Mouse (Mus musculus) CH12.LX (cell line): Measurements from ENCODE around the gene Myom1. TPM values are rescaled to one million over a fixed set of nuclear protein-coding genes. Genes with fewer than 3 reads are reported as not detected.

ENCODE experiments used
- DNase-seq: peaks from one replicate; pipeline ENCODE4 v3.0.0-alpha.2; 2013; ENCODE audit errors: extremely low read depth
- H3K27ac ChIP-seq: 2 replicates; pipeline ENCODE4 v1.5.1; 2012; ENCODE audit warnings: low read depth, mild to moderate bottlenecking, control low read depth, moderate library complexity; ENCODE audit not compliant: insufficient read depth
- H3K27me3 ChIP-seq: replicated peaks from 2 replicates; pipeline ENCODE3; 2012; ENCODE audit warnings: inconsistent platforms
- H3K36me3 ChIP-seq, 2 experiments: replicated peaks in 1 of 2; 2 replicates each; pipeline versions ENCODE3 to v1.6.1; 2012; ENCODE audit warnings: inconsistent platforms in 1 of 2, low read length in 1 of 2, mild to moderate bottlenecking in 1 of 2, mixed read lengths in 1 of 2, moderate library complexity in 1 of 2; ENCODE audit not compliant: control insufficient read depth in 1 of 2, insufficient read depth in 1 of 2
- H3K4me1 ChIP-seq, 2 experiments: 2 replicates each; pipeline ENCODE4 v1.6.1; 2012; ENCODE audit warnings: inconsistent platforms in 1 of 2, moderate library complexity in 1 of 2; ENCODE audit not compliant: insufficient read depth in 2 of 2, control insufficient read depth in 1 of 2
- H3K4me2 ChIP-seq: 2 replicates; pipeline ENCODE4 v1.6.1; 2012; ENCODE audit warnings: low read depth, mild to moderate bottlenecking, control low read depth; ENCODE audit not compliant: poor library complexity, insufficient read depth, severe bottlenecking
- H3K4me3 ChIP-seq, 3 experiments: fragments of 150-350 bp in 1 of 3; sonication (generic) in 1 of 3; replicated peaks in 1 of 3; 2 replicates each; pipeline versions ENCODE3 to v1.5.1; 2011 to 2012; ENCODE audit warnings: low read depth in 2 of 3, low read length in 2 of 3, mild to moderate bottlenecking in 2 of 3, moderate library complexity in 2 of 3, control low read depth in 1 of 3, improper control_type of control experiment in 1 of 3, inconsistent platforms in 1 of 3, mixed read lengths in 1 of 3; ENCODE audit not compliant: poor library complexity in 1 of 3
- H3K79me2 ChIP-seq: replicated peaks from 2 replicates; pipeline ENCODE4 v1.6.1; 2012; ENCODE audit warnings: mild to moderate bottlenecking, moderate library complexity; ENCODE audit not compliant: control insufficient read depth, poor library complexity, insufficient read depth, severe bottlenecking; ENCODE audit errors: extremely low read depth
- H3K9ac ChIP-seq: 2 replicates; pipeline ENCODE4 v1.6.1; 2012; ENCODE audit warnings: low read depth, mild to moderate bottlenecking, control low read depth, moderate library complexity; ENCODE audit not compliant: insufficient read depth
- H3K9me3 ChIP-seq: replicated peaks from 2 replicates; pipeline ENCODE3; 2012; ENCODE audit warnings: low read length, inconsistent platforms, mixed read lengths
- CHD1 ChIP-seq: IDR thresholded peaks from 2 replicates; pipeline ENCODE4 v1.6.1; 2012; ENCODE audit warnings: low read depth, low read length, improper control_type of control experiment, inconsistent platforms
- ELF1 ChIP-seq: IDR thresholded peaks from 2 replicates; pipeline ENCODE4 v1.6.1; 2014; ENCODE audit warnings: low read depth, mild to moderate bottlenecking, inconsistent platforms, low read length, improper control_type of control experiment
- GABPA ChIP-seq: IDR thresholded peaks from 2 replicates; pipeline ENCODE4 v1.6.1; 2012; ENCODE audit warnings: low read depth, low read length, improper control_type of control experiment, inconsistent platforms; ENCODE audit not compliant: insufficient replicate concordance
- JUND ChIP-seq: conservative IDR thresholded peaks from 2 replicates; pipeline ENCODE4 v1.6.1; 2011; ENCODE audit warnings: low read depth, low read length, improper control_type of control experiment
- KAT2A ChIP-seq: IDR thresholded peaks from 2 replicates; pipeline ENCODE4 v1.6.1; 2012; ENCODE audit warnings: low read length, improper control_type of control experiment, inconsistent platforms; ENCODE audit not compliant: insufficient replicate concordance
- MAFK ChIP-seq: IDR thresholded peaks from 2 replicates; pipeline ENCODE4 v1.6.1; 2011; ENCODE audit warnings: low read length, improper control_type of control experiment; ENCODE audit not compliant: insufficient replicate concordance
- MXI1 ChIP-seq: IDR thresholded peaks from 2 replicates; pipeline ENCODE4 v1.6.1; 2011; ENCODE audit warnings: mild to moderate bottlenecking, low read depth, low read length, improper control_type of control experiment
- MYC ChIP-seq: IDR thresholded peaks from 2 replicates; pipeline ENCODE4 v1.6.1; 2011; ENCODE audit warnings: low read depth, mild to moderate bottlenecking, improper control_type of control experiment, low read length
- NRF1 ChIP-seq: IDR thresholded peaks from 2 replicates; pipeline ENCODE4 v1.6.1; 2014; ENCODE audit warnings: low read depth, mild to moderate bottlenecking, inconsistent platforms, low read length, improper control_type of control experiment, moderate library complexity
- POLR2AphosphoS2 ChIP-seq: IDR thresholded peaks from 2 replicates; pipeline ENCODE4 v1.6.1; 2011; ENCODE audit warnings: low read depth, low read length, improper control_type of control experiment
- SIN3A ChIP-seq: IDR thresholded peaks from 2 replicates; pipeline ENCODE4 v1.6.1; 2012; ENCODE audit warnings: low read length, improper control_type of control experiment, inconsistent platforms
- TBP ChIP-seq: conservative IDR thresholded peaks from 2 replicates; pipeline ENCODE4 v1.6.1; 2011; ENCODE audit warnings: low read depth, low read length, improper control_type of control experiment
- TCF12 ChIP-seq: IDR thresholded peaks from 2 replicates; pipeline ENCODE4 v1.6.1; 2014; ENCODE audit warnings: low read depth, mild to moderate bottlenecking, inconsistent platforms, low read length, improper control_type of control experiment
- UBTF ChIP-seq: IDR thresholded peaks from 2 replicates; pipeline ENCODE4 v1.6.1; 2012; ENCODE audit warnings: low read depth, mild to moderate bottlenecking, inconsistent platforms, low read length, improper control_type of control experiment, moderate library complexity
- ZMIZ1 ChIP-seq: IDR thresholded peaks from 2 replicates; pipeline ENCODE4 v1.6.1; 2012; ENCODE audit warnings: low read depth, mild to moderate bottlenecking, inconsistent platforms, low read length, improper control_type of control experiment
- dilution Hi-C: fragments of 300-500 bp; cut with MboI; formaldehyde crosslinking; loops from 2 replicates; pipeline ENCODE4 v1.14.3; 2020; ENCODE audit warnings: low sequenced_read_pairs; ENCODE audit not compliant: extremely low pct_unique_long_range_greater_than_20kb, extremely low pct_ligation_motif_present
- in situ Hi-C: fragments of 300-500 bp; cut with MboI; formaldehyde crosslinking; loops from 3 replicates; pipeline ENCODE4 v1.14.3; 2019; ENCODE audit warnings: low sequenced_read_pairs, low pct_ligation_motif_present, low pct_unique_long_range_greater_than_20kb, mixed read lengths
- polyA plus RNA-seq: library from polyadenylated mRNA; unstranded; fragments of >175 nt; gene quantifications from 2 replicates; pipeline ENCODE4 v1.2.1, GENCODE M21; 2012; ENCODE audit warnings: low read depth; ENCODE audit not compliant: insufficient read length
- total RNA-seq, 2 experiments: library from RNA; depleted of rRNA; stranded (reverse); fragments of 300-350 nt in 1 of 2; fragments of >200 nt in 1 of 2; gene quantifications; 2 replicates each; pipeline ENCODE4 v1.2.3; 2012 to 2014

Gene Myom1
- total and polyA plus RNA-seq, 3 experiments = 0.26 to 0.93 (median 0.55) TPM

DNA sequence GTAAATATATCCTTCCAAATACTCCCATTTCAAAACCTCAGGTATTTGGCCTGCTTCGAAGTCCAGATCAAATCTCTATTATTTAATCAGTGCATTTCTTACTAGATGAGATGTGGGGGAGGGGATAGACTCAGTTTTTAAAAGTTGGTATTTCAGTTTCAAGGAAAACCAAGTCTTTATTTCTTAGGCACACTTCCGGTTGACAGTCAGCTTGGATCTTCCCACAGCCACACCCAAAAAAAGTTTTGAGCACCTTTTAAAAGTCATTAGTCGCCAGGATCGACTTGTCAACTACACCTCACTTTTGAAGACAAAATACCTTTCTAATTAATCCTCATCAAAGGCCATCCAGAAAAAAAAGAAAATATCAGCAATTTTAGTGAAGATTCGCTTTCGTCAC lies 1.4 kb upstream of the Myom1 start:
- no peak for DNase-seq
- Histone ChIP-seq H3K4me2 (peak overlapping the region; percentile 83), H3K27ac (no peak overlapping the region), H3K79me2 (peaks cover 52% of the 10 kb centered on the region), H3K36me3 (peaks cover 6 to 22% of the 10 kb centered on the region in 2 experiments), H3K9me3 (no peaks in the 10 kb centered on the region), H3K4me1 (peaks cover 13 to 52% of the 10 kb centered on the region in 2 experiments), H3K4me3 (peak overlapping the region; percentile 87 to 91 (median 91)), H3K27me3 (no peaks in the 10 kb centered on the region), H3K9ac (peak overlapping the region; percentile 92)
- peak; percentile 41; the same call in 1 of the 2 replicates for TF ChIP-seq ELF1
- TF ChIP-seq TBP = 0 out of 2 replicates have a peak, but pooled peaks have one; percentile 10
- TF ChIP-seq NRF1 = no peak
- no peak for TF ChIP-seq UBTF
- in situ Hi-C loops (no loop called here), dilution Hi-C loops (no loop called here)

- H3K4me1 ChIP-seq = peaks cover 9 to 47% of the 10 kb centered on the region in 2 experiments
- H3K36me3 ChIP-seq = peaks cover 0 to 17% of the 10 kb centered on the region in 2 experiments
- no peaks in the 10 kb centered on the region for H3K27me3 ChIP-seq
- peaks cover 46% of the 10 kb centered on the region for H3K79me2 ChIP-seq
- H3K4me3 ChIP-seq = peak overlapping the region; percentile 87 to 91 (median 91)
- no peaks in the 10 kb centered on the region for H3K9me3 ChIP-seq
- no peak overlapping the region for H3K4me2 ChIP-seq
- dilution Hi-C loops = no loop called here
- TF ChIP-seq UBTF = peak; percentile 82; the same call in 1 of the 2 replicates
- TF ChIP-seq GABPA = no peak
- TF ChIP-seq TBP = no peak
- TF ChIP-seq KAT2A = no peak
- no peak for TF ChIP-seq ZMIZ1
- no peak for TF ChIP-seq SIN3A
- no peak for TF ChIP-seq CHD1
- TF ChIP-seq JUND = no peak
- TF ChIP-seq MXI1 = 0 out of 2 replicates have a peak, but pooled peaks have one; percentile 17
- TF ChIP-seq MAFK = no peak
- peak overlapping the region; percentile 65 for H3K27ac ChIP-seq
- H3K9ac ChIP-seq = peak overlapping the region; percentile 92
- DNase-seq = no peak
- in situ Hi-C loops = no loop called here
Measured at GRCm38 (mm10) chr17:71001699-71002080, 743 bp upstream of the Myom1 start.

GRCm38 (mm10) chr17:71002744-71003094 lies 286 bp downstream of the Myom1 start, which contains the start of gene Myl12a:
Gene Myl12a (minus strand): TSS chr17:71002878.
- peaks cover 37% of the 10 kb centered on the region for H3K79me2 ChIP-seq
- TF ChIP-seq NRF1 (no peak), TCF12 (no peak), POLR2AphosphoS2 (0 out of 2 replicates have a peak, but pooled peaks have one; percentile 2), MYC (0 out of 2 replicates have a peak, but pooled peaks have one; percentile 24), JUND (no peak)
- peaks cover 0 to 12% of the 10 kb centered on the region in 2 experiments for H3K36me3 ChIP-seq

More at GRCm38 (mm10) chr17:71002744-71003094, 286 bp downstream of the Myom1 start, which contains the start of gene Myl12a:
- Histone ChIP-seq H3K9ac (peak within 1 kb of the TSS; percentile 92), H3K4me1 (peaks cover 7 to 43% of the 10 kb centered on the region in 2 experiments), H3K4me3 (peak within 1 kb of the TSS; percentile 87 to 91 (median 91)), H3K9me3 (no peaks in the 10 kb centered on the region), H3K4me2 (peak within 1 kb of the TSS; percentile 89), H3K27me3 (no peaks in the 10 kb centered on the region), H3K27ac (peak within 1 kb of the TSS; percentile 65)
- in situ Hi-C loops (no loop called here), dilution Hi-C loops (no loop called here)
- no peak for DNase-seq
